Mouse (Mus musculus): ENCODE data around the gene Lnpep. TPM values are rescaled to one million over a fixed set of nuclear protein-coding genes. Genes with fewer than 3 reads are reported as not detected.

Gene Lnpep
- total RNA-seq, 4 experiments from 2014 or later, result 113 to 176 (median 144) TPM

DNA sequence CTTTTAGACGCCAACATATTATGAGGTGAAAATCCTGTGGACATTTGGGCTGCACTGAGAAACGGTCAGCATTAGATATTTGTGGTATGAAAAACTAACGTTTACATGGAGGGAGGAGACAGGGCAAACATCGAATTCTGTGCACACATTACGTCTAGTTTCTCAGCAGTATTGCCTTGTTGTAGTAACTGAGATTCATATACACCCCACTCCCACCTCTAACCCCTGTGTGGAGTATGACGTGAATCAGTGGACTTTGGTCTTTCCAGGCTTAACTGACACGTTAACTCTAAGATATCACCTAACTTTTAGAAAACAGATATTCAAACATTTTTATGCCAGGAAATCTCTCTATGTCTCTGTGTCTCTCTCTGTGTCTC is 133.2 kb downstream of the Lnpep start:
- no peak for DNase-seq

DNA sequence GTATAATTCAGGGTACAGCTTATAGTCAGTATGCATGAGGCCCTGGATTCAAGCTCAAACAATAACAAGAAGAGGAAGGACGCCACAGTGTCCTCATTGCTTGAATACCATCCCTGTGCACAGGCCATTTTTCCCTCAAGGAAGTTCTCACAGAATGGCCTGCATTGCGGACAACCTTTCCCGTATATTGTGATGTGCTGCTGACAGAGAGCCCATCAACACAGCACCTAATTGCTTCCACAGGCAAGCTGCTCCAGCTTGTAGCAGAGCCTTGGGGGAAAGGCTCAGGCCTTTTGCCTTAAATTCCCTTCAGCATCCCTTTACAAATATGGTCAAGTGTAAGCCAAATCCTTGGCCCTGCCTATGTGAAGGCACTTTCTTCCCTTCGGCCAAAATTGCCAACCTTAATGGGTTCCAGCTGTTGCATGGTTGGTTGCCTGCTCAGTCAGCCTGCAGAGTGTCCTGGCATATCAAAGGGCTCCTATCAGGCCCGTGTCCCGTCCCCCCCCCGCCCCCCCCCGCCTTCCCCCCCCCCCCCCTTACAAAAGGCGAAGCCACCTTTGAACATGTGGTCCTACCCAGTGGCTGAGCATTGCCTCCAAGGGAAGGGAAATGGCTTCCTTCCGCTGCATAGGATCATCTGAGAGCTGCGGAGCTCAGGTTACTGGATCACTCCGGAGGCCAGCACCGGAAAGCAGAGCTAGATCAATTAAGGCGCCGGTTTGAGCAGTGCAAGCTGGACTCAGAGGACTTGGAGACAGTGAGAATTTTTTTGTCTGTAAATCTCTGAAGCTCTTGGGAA is 133.8 kb downstream of the Lnpep start:
- DNase-seq, result no peak

DNA sequence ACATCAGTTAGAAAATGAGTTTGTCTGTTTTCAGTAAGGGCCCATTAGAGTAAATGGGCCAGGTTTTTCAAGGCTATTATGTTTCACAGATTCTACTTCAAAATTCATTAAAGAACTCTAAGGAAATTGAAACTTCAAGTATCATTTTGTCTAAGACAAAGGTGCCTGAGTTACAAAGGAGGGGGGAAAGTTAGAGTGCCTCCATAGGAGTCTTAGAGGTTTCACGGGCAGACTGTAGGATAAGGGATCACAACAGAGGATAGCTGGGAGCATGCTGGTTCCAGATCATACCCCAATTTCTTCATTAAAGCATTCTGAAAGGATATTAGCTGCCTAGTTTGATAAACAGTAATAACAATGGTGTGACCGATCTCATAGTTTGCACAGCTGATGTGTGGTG is 139.1 kb downstream of the Lnpep start:
- DNase-seq, result no peak

Other genes starting within 250 kb of the Lnpep start
- gene Lix1, start 222.4 kb downstream of the Lnpep start, total RNA-seq (2022), result 10 to 100 TPM in 3 of 4 experiments, 1 to 10 TPM in 1; 7.9 to 11.3 (median 10.1) TPM
- not detected for gene Vmn2r90, start 78.7 kb upstream of the Lnpep start, total RNA-seq (2022)
- gene Spaca6, start 202.1 kb upstream of the Lnpep start, total RNA-seq (2022), result 100 to 1,000 TPM in 2 of 4 experiments, 10 to 100 TPM in 2; 43.9 to 173 (median 91.6) TPM
- gene Has1, start 230.2 kb upstream of the Lnpep start, total RNA-seq (2022), result under 1 TPM in 2 of 4 experiments, not detected in 2; 0.23 to 0.24 TPM

Data from adrenal gland, adult 8-10 months (tissue).